Mouse (Mus musculus) lung, postnatal 25 days (tissue): ENCODE data around the gene Pip5k1b.

ENCODE experiments used
- DNase-seq: peaks from one replicate; pipeline ENCODE4 v3.0.0; 2022; ENCODE audit warnings: low spot score

The Pip5k1b gene

GRCm38 (mm10) chr19:24415778-24416621 is 139.7 kb downstream of the Pip5k1b start:
- no peak for DNase-seq

- no peak for DNase-seq
Observed at GRCm38 (mm10) chr19:24408863-24409564, 146.7 kb downstream of the Pip5k1b start.

GRCm38 (mm10) chr19:24404716-24405115 is 151.0 kb downstream of the Pip5k1b start:
- DNase-seq: no peak

- DNase-seq: no peak
Observed at GRCm38 (mm10) chr19:24403245-24403644, 152.4 kb downstream of the Pip5k1b start.

DNA sequence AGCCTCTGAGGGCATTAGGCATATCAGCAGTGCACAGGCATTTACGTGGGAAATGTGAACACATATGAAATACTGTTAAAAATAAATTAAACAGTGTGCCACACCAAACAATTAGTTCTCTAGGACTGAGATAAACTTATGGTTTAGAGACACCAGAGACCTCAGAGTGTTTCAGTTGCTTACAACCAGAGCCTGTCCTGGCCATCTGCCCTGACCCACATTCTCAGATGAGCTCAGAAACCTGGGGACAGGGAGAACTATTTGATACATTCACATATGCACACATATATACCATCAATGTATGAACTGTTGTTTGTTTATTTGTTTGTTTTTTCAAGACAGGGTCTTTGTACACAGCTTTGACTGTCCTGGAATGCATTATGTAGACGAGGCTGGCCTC is 161.8 kb downstream of the Pip5k1b start:
- DNase-seq: no peak

GRCm38 (mm10) chr19:24391519-24392251 is 164.0 kb downstream of the Pip5k1b start:
- no peak for DNase-seq

GRCm38 (mm10) chr19:24386956-24387865 is 168.5 kb downstream of the Pip5k1b start:
- DNase-seq: no peak

DNA sequence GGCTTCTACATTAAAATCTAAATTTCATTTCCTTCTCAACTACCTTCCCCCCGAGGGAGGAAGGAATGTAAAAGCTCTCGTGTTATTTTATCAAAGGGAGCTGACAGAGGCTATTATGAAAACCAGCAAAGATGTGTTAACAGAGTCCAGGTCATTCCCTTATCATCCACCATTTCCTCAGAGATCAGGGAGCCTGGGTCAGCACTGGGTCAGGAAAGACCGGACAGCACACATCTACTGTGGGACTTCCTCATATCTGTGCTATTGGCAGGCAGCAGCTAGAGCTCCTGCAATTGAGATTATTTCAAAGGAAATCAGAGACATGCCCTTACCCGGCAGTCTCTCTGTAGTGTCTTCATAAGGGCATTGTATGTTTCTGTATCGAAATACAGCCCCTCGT is 177.2 kb downstream of the Pip5k1b start:
- no peak for DNase-seq

- DNase-seq: no peak
Observed at GRCm38 (mm10) chr19:24371763-24372640, 183.7 kb downstream of the Pip5k1b start.

GRCm38 (mm10) chr19:24368419-24368818 is 187.3 kb downstream of the Pip5k1b start:
- DNase-seq: no peak

DNA sequence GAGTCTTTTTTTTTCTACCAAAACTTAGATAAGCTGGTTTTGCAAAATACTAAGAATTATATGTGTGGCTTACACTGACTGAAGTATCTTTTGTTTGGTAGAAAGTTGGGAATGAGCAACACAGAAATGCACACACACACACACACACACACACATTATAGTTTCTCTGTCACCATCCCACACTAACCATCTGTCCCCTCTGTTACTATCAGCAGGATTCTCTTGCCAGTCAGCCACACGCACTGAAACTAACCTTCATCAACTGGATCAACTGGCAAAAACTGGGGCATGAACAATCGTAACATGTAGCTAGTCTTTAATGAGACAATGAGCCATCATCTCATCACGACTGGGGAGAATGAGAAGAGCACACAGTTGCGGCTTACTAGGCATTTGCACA is 187.9 kb downstream of the Pip5k1b start:
- no peak for DNase-seq

- no peak for DNase-seq
Observed at GRCm38 (mm10) chr19:24366747-24367146, 188.9 kb downstream of the Pip5k1b start.

DNA sequence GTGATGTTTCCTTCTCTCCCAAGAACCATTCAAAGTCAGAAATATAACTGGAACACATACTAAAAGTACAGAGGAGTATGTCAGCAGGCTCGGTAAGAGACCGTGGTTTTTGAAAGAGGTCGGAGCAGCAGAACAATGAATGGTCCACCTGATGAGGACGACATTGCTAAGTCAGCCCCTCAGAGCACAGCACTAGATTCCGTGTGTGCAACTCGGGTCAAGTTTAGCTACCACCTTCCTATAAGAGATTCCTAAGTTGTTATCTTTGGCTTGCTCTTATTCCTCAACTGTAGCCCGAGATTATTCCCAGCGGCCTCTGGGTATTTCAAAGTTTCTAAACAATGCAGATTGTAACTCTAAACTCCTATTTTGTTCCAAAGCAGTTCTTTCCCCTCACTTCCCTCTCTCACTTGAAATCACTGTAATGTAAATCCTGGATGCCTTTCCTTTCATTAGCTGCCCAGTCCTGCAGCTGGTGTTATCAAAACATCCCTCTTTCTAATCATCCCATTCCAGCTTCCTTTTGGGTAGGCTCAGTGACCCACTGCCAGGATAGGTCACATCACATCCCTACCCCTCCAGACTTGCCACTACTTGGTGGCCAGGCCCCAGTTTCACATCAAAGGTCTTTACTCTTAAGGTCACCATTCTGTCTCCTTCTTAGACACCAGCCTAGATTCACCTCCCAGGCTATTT is 192.9 kb downstream of the Pip5k1b start:
- DNase-seq: no peak

DNA sequence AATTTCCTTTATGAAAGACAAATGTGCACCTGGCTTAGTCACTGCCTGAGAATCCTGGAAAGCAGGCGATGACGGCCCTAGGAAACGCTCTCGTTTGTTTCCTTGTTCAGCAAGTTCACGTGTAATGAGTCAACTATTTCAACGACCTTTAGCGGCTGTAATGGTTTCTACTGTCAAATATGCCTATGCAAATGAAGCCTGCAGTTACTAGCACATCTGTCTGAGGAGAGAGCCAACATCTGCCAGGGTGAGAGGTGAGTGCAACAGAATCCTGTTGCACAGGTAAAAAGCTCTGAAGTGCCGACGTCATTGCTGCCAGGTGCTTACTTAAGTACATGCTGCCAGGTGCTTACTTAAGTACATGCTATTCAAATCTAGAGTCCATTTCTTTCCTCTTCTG is 196.4 kb downstream of the Pip5k1b start:
- DNase-seq: no peak

GRCm38 (mm10) chr19:24352298-24352959 is 203.2 kb downstream of the Pip5k1b start:
- no peak for DNase-seq

GRCm38 (mm10) chr19:24344501-24344900 is 211.2 kb downstream of the Pip5k1b start:
- DNase-seq: no peak

DNA sequence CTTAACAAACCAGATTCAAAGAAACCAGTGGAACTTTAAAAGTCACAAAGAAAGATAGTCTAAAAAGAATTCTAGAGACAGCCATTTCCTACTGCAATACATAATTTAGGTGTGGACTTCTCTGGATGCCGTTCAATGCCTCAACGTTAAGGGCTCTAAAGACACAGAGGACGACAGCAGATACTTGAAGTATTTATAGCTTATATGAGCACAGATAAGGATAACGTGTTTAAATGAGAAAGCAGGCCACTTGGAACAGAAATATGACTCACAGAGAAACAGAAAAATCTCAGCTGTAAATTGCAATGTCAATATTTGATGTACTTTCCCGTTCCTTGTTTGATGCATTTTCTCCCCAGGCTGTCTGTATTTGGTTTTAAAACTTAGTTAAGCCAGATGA is 212.9 kb downstream of the Pip5k1b start:
- peak; percentile 29 for DNase-seq

GRCm38 (mm10) chr19:24336370-24337076 is 219.1 kb downstream of the Pip5k1b start:
- DNase-seq: no peak
